In genomic region chr9:35175251-35176123, GRCm38 (mm10) we compare ENCODE assay signal across 8 mouse cellular contexts. TPM values are rescaled to one million over a fixed set of nuclear protein-coding genes. Genes with fewer than 3 reads are reported as not detected.
DNase-seq lines count a peak whose midpoint lies in the region; ATAC-seq and TF ChIP-seq lines count a peak whose summit lies in the region.

TSS of gene Dcps (minus strand) at chr9:35176061.

- peak within 1 kb of the TSS; percentile 81 for H3K4me2 ChIP-seq in forebrain, postnatal 0 days (ENCODE audit: low read depth)
- H3K4me2 ChIP-seq in lung, embryonic 15.5 days, result peak within 1 kb of the TSS; percentile 89

- DNase-seq in MEL (ENCODE audit: low read depth, low spot score), result peak; percentile 95
- DNase-seq in cerebellum, adult 2 months, result peak; percentile 96
- DNase-seq in forebrain, postnatal 0 days, result peak; percentile 97
- peak; percentile 93 for DNase-seq in heart, postnatal 4 days
- DNase-seq in layer of hippocampus, adult 8-10 months (ENCODE audit: low spot score in 2 of 2), result peak; percentile 92 to 95
- DNase-seq in ovary, adult 18-20 months (ENCODE audit: low spot score), result peak; percentile 86
- DNase-seq in thymus, postnatal 0 days (ENCODE audit: low spot score), result peak; percentile 95

- peak; percentile 98 for ATAC-seq in forebrain, postnatal 0 days
- peak; percentile 97 for ATAC-seq in lung, embryonic 15.5 days (ENCODE audit: borderline replicate concordance, extremely low read depth, low FRiP score, low TSS enrichment)

- peak within 1 kb of the TSS; percentile 86 for H3K9ac ChIP-seq in MEL (ENCODE audit: control insufficient read depth, low read depth, low read length, poor library complexity, severe bottlenecking)
- peak within 1 kb of the TSS; percentile 62 for H3K9ac ChIP-seq in forebrain, postnatal 0 days
- peak within 1 kb of the TSS; percentile 54 for H3K9ac ChIP-seq in lung, embryonic 15.5 days

- no peaks in the 10 kb centered on the region for H3K27me3 ChIP-seq in MEL (ENCODE audit: control insufficient read depth in 1 of 2, insufficient read depth in 2 of 2, low read length in 2 of 2)
- H3K27me3 ChIP-seq in cerebellum, adult 2 months (ENCODE audit: control insufficient read depth, insufficient read depth, low read length), result no peaks in the 10 kb centered on the region
- no peaks in the 10 kb centered on the region for H3K27me3 ChIP-seq in forebrain, postnatal 0 days (ENCODE audit: insufficient read depth, low read length)
- H3K27me3 ChIP-seq in lung, embryonic 15.5 days, result no peaks in the 10 kb centered on the region

- no peak for TF ChIP-seq CTCF in MEL (IDR thresholded peaks at IDR 0.05 in 2 of 3, conservative IDR thresholded peaks at IDR 0.05 in 1 of 3; ENCODE audit: control insufficient read depth in 1 of 3, insufficient read depth in 1 of 3, low read depth in 2 of 3, low read length in 3 of 3, poor library complexity in 1 of 3, severe bottlenecking in 1 of 3)
- TF ChIP-seq CTCF in cerebellum, adult 2 months (IDR thresholded peaks at IDR 0.05; ENCODE audit: borderline replicate concordance, insufficient read depth, low read depth, low read length), result no peak
- TF ChIP-seq CTCF in forebrain, postnatal 0 days (IDR thresholded peaks at IDR 0.05; ENCODE audit: low read depth), result peak; percentile 64

- TF ChIP-seq POLR2A in MEL (IDR thresholded peaks at IDR 0.05; ENCODE audit: control insufficient read depth in 1 of 2, insufficient read depth in 1 of 2, low read depth in 1 of 2, low read length in 2 of 2, poor library complexity in 1 of 2), result peak; percentile 58 to 87; a peak in 3 of 4 replicates
- peak; percentile 76 for TF ChIP-seq POLR2A in cerebellum, adult 2 months (IDR thresholded peaks at IDR 0.05; ENCODE audit: borderline replicate concordance, insufficient read depth, low read length)

- TF ChIP-seq EP300 in MEL (IDR thresholded peaks at IDR 0.05; ENCODE audit: low read depth in 1 of 2, low read length in 2 of 2), result peak; percentile 32 to 35; a peak in 2 of 4 replicates

- TF ChIP-seq RAD21 in MEL (IDR thresholded peaks at IDR 0.05; ENCODE audit: low read depth, low read length), result no peak

- WGBS in cerebellum, adult 2 months, result under 1% methylated on average over 38 of the region's 38 CpGs
- under 1% methylated on average over 38 of the region's 38 CpGs for WGBS in forebrain, postnatal 0 days
- 1% methylated on average over 38 of the region's 38 CpGs for WGBS in lung, embryonic 15.5 days

- no peaks in the 10 kb centered on the region for H3K9me3 ChIP-seq in MEL (replicated peaks; ENCODE audit: insufficient read depth, low read length)
- H3K9me3 ChIP-seq in forebrain, postnatal 0 days (ENCODE audit: low read length), result no peaks in the 10 kb centered on the region
- no peaks in the 10 kb centered on the region for H3K9me3 ChIP-seq in lung, embryonic 15.5 days

- H3K27ac ChIP-seq in MEL (ENCODE audit: control insufficient read depth, low read depth, low read length), result peak within 1 kb of the TSS; percentile 88
- peak within 1 kb of the TSS; percentile 76 for H3K27ac ChIP-seq in cerebellum, adult 2 months (ENCODE audit: insufficient read depth, low read length)
- peak within 1 kb of the TSS; percentile 89 for H3K27ac ChIP-seq in forebrain, postnatal 0 days (ENCODE audit: low read depth, low read length)
- H3K27ac ChIP-seq in lung, embryonic 15.5 days, result peak within 1 kb of the TSS; percentile 85

- H3K4me3 ChIP-seq in MEL (ENCODE audit: control insufficient read depth in 1 of 2, insufficient read depth in 1 of 2, low read depth in 2 of 2, low read length in 2 of 2), result peak within 1 kb of the TSS; percentile 69 to 85
- peak within 1 kb of the TSS; percentile 70 for H3K4me3 ChIP-seq in cerebellum, adult 2 months (replicated peaks; ENCODE audit: insufficient read depth, low read depth, low read length)
- H3K4me3 ChIP-seq in forebrain, postnatal 0 days (ENCODE audit: low read depth, low read length), result peak within 1 kb of the TSS; percentile 51
- H3K4me3 ChIP-seq in lung, embryonic 15.5 days, result peak within 1 kb of the TSS; percentile 65

- peaks cover 12% of the 10 kb centered on the region for H3K79me2 ChIP-seq in MEL (ENCODE audit: control insufficient read depth, insufficient read depth, low read length, poor library complexity)

- peaks cover 0 to 4% of the 10 kb centered on the region in 2 experiments; a peak in 1 of 4 replicates for H3K4me1 ChIP-seq in MEL (ENCODE audit: control insufficient read depth in 1 of 2, insufficient read depth in 2 of 2, low read length in 2 of 2)
- H3K4me1 ChIP-seq in cerebellum, adult 2 months (ENCODE audit: control insufficient read depth, insufficient read depth, low read length), result no peaks in the 10 kb centered on the region
- H3K4me1 ChIP-seq in forebrain, postnatal 0 days (ENCODE audit: insufficient read depth), result no peaks in the 10 kb centered on the region
- H3K4me1 ChIP-seq in lung, embryonic 15.5 days, result peaks cover 12% of the 10 kb centered on the region; the same call in 1 of the 2 replicates

- H3K36me3 ChIP-seq in MEL (ENCODE audit: control insufficient read depth in 1 of 2, insufficient read depth in 2 of 2, low read length in 2 of 2), result peaks cover 0 to 9% of the 10 kb centered on the region in 2 experiments; a peak in 2 of 4 replicates
- H3K36me3 ChIP-seq in forebrain, postnatal 0 days (ENCODE audit: insufficient read depth), result peaks cover 6% of the 10 kb centered on the region
- no peaks in the 10 kb centered on the region for H3K36me3 ChIP-seq in lung, embryonic 15.5 days

TF ChIP-seq in MEL, 35 proteins besides CTCF, POLR2A, EP300 and RAD21 (continues in another document):
- TF ChIP-seq BHLHE40 (IDR thresholded peaks at IDR 0.05; ENCODE audit: borderline replicate concordance, low read depth, low read length) (peak; percentile 60; the same call in 1 of the 2 replicates), SIN3A (IDR thresholded peaks at IDR 0.05; ENCODE audit: low read length) (peak; percentile 66; the same call in 1 of the 2 replicates), NRF1 (IDR thresholded peaks at IDR 0.05; ENCODE audit: insufficient read depth, low read depth, low read length, poor library complexity, severe bottlenecking) (peak; percentile 79), NELFE (IDR thresholded peaks at IDR 0.05; ENCODE audit: low read depth, low read length) (peak; percentile 55), ZKSCAN1 (IDR thresholded peaks at IDR 0.05; ENCODE audit: low read depth, low read length) (no peak), TAL1 (IDR thresholded peaks at IDR 0.05; ENCODE audit: low read length) (no peak), UBTF (IDR thresholded peaks at IDR 0.05; ENCODE audit: borderline replicate concordance, insufficient read depth, low read depth, low read length) (no peak), MEF2A (IDR thresholded peaks at IDR 0.05; ENCODE audit: extremely low read depth, insufficient replicate concordance, low read depth, low read length, poor library complexity, severe bottlenecking) (no peak), ZNF384 (IDR thresholded peaks at IDR 0.05; ENCODE audit: low read depth, low read length) (no peak), GATA1 (IDR thresholded peaks at IDR 0.05; ENCODE audit: low read depth, low read length) (no peak), CHD1 (IDR thresholded peaks at IDR 0.05; ENCODE audit: low read depth, low read length) (peak; percentile 99), ZC3H11A (IDR thresholded peaks at IDR 0.05; ENCODE audit: low read depth, low read length) (no peak), POLR2AphosphoS2 (IDR thresholded peaks at IDR 0.05; ENCODE audit: low read length) (peak; percentile 65; the same call in 1 of the 2 replicates), MXI1 (IDR thresholded peaks at IDR 0.05; ENCODE audit: low read depth, low read length) (peak; percentile 88), JUND (IDR thresholded peaks at IDR 0.05; ENCODE audit: low read depth, low read length) (0 out of 2 replicates have a peak, but pooled peaks have one; percentile 43), SMC3 (IDR thresholded peaks at IDR 0.05; ENCODE audit: low read depth, low read length) (no peak), HCFC1 (IDR thresholded peaks at IDR 0.05; ENCODE audit: low read depth, low read length) (peak; percentile 96), MAX (IDR thresholded peaks at IDR 0.05; ENCODE audit: low read length) (peak; percentile 75), MYB (IDR thresholded peaks at IDR 0.05; ENCODE audit: low read depth, low read length) (no peak), USF2 (IDR thresholded peaks at IDR 0.05; ENCODE audit: borderline replicate concordance in 1 of 2, insufficient read depth in 1 of 2, low read depth in 1 of 2, low read length in 2 of 2) (no peak), GABPA (IDR thresholded peaks at IDR 0.05; ENCODE audit: low read depth, low read length) (no peak), RCOR1 (IDR thresholded peaks at IDR 0.05; ENCODE audit: low read depth, low read length) (peak; percentile 44; the same call in 1 of the 2 replicates), ZMIZ1 (IDR thresholded peaks at IDR 0.05; ENCODE audit: low read depth, low read length) (no peak), USF1 (IDR thresholded peaks at IDR 0.05; ENCODE audit: low read depth, low read length) (peak; percentile 70), POLR2AphosphoS5 (IDR thresholded peaks at IDR 0.05; ENCODE audit: borderline replicate concordance, low read depth, low read length) (no peak), MAFK (IDR thresholded peaks at IDR 0.05; ENCODE audit: borderline replicate concordance, low read depth, low read length) (no peak), TBP (IDR thresholded peaks at IDR 0.05; ENCODE audit: low read depth, low read length) (no peak), MAZ (IDR thresholded peaks at IDR 0.05; ENCODE audit: low read depth, low read length) (no peak), ELF1 (IDR thresholded peaks at IDR 0.05; ENCODE audit: low read depth, low read length) (peak; percentile 64), CHD2 (IDR thresholded peaks at IDR 0.05; ENCODE audit: low read length) (no peak; the same call in 1 of the 2 replicates), MYC (IDR thresholded peaks at IDR 0.05; ENCODE audit: low read depth, low read length) (peak; percentile 88)

RNA-seq across cellular contexts. Expression of gene Dcps, which starts in this region (rescaled TPM):
- 54.3 and 58.0 TPM in 2 replicates for total RNA-seq in MEL (2012; rRNA removed)
- polyA plus RNA-seq in MEL (2012; ENCODE audit: insufficient read depth in 1 of 2, insufficient read length in 2 of 2, low read depth in 1 of 2, low replicate concordance in 2 of 2, missing spikeins in 1 of 2), result 100 to 1,000 TPM in 1 of 2 experiments, not detected in 1; 115 TPM
- polyA plus RNA-seq in cerebellum, adult 2 months (2012; rRNA removed), result 30.2 and 32.2 TPM in 2 replicates
- total RNA-seq in forebrain, postnatal 0 days (2014; rRNA removed), result 48.5 and 61.6 TPM in 2 replicates
- polyA plus RNA-seq in forebrain, postnatal 0 days (2015; fragmentation: Nextera tagmentation; extraction: Ambion mirVana), result 63.5 and 63.6 TPM in 2 replicates
- 10 to 100 TPM; 29.7 to 30.5 TPM for total RNA-seq in heart, postnatal 4 days (2021)
- 10 to 100 TPM; 17.7 to 20.0 (median 18.2) TPM for total RNA-seq in layer of hippocampus, adult 8-10 months (2022)
- 92.6 and 93.1 TPM in 2 replicates for polyA plus RNA-seq in lung, embryonic 15.5 days (2015; fragmentation: Nextera tagmentation; extraction: Ambion mirVana)
- polyA plus RNA-seq in thymus, postnatal 0 days (2015; fragmentation: Nextera tagmentation; extraction: Ambion mirVana), result 64.3 and 69.3 TPM in 2 replicates

Comparison
In these comparisons a context has a peak if more than half of its experiments do, and no peak if none do; other contexts are left out.
1. Peak in every context shown above with its lines: DNase-seq, ATAC-seq, H3K4me3 ChIP-seq and H3K27ac ChIP-seq.